Mouse (Mus musculus): ENCODE results near the gene Sept10. TPM values are rescaled to one million over a fixed set of nuclear protein-coding genes. Genes with fewer than 3 reads are reported as not detected.

The Sept10 gene
- polyA plus RNA-seq, 1 experiment from 2014 or later: 36.8 TPM

- Histone ChIP-seq H3K9ac (no peak overlapping the region), H3K27me3 (no peaks in the 10 kb centered on the region), H3K4me1 (no peaks in the 10 kb centered on the region), H3K27ac (no peak overlapping the region), H3K4me3 (no peak overlapping the region), H3K36me3 (no peaks in the 10 kb centered on the region), H3K4me2 (replicated peaks) (no peak overlapping the region), H3K9me3 (no peaks in the 10 kb centered on the region)
- 76% methylated on average over 8 of the region's 8 CpGs for WGBS
- no peak for ATAC-seq (ENCODE audit: insufficient number of reproducible peaks, insufficient read depth, low FRiP score, low TSS enrichment)
Observed at GRCm38 (mm10) chr10:59253541-59254079, 32.0 kb upstream of the Sept10 start.

- no peak overlapping the region for H3K4me2 ChIP-seq (replicated peaks)
- no peaks in the 10 kb centered on the region for H3K36me3 ChIP-seq
- H3K27me3 ChIP-seq: no peaks in the 10 kb centered on the region
- 62% methylated on average over 8 of the region's 8 CpGs for WGBS
- ATAC-seq (ENCODE audit: insufficient number of reproducible peaks, insufficient read depth, low FRiP score, low TSS enrichment): no peak
- H3K9ac ChIP-seq: no peak overlapping the region
- no peak overlapping the region for H3K4me3 ChIP-seq
- no peak overlapping the region for H3K27ac ChIP-seq
- H3K4me1 ChIP-seq: no peaks in the 10 kb centered on the region
- H3K9me3 ChIP-seq: no peaks in the 10 kb centered on the region
Observed at GRCm38 (mm10) chr10:59252396-59252795, 30.7 kb upstream of the Sept10 start.

- no peak for ATAC-seq (ENCODE audit: insufficient number of reproducible peaks, insufficient read depth, low FRiP score, low TSS enrichment)
- Histone ChIP-seq H3K4me2 (replicated peaks) (no peak overlapping the region), H3K27me3 (no peaks in the 10 kb centered on the region), H3K27ac (no peak overlapping the region), H3K9ac (no peak overlapping the region), H3K4me3 (no peak overlapping the region), H3K9me3 (no peaks in the 10 kb centered on the region), H3K4me1 (no peaks in the 10 kb centered on the region), H3K36me3 (no peaks in the 10 kb centered on the region)
- 77% methylated on average over 2 of the region's 2 CpGs for WGBS
Observed at GRCm38 (mm10) chr10:59251980-59252379, 30.3 kb upstream of the Sept10 start.

- Histone ChIP-seq H3K4me2 (replicated peaks) (no peak overlapping the region), H3K36me3 (no peaks in the 10 kb centered on the region), H3K4me1 (no peaks in the 10 kb centered on the region), H3K27me3 (no peaks in the 10 kb centered on the region), H3K9me3 (no peaks in the 10 kb centered on the region), H3K9ac (no peak overlapping the region), H3K4me3 (no peak overlapping the region), H3K27ac (no peak overlapping the region)
- ATAC-seq (ENCODE audit: insufficient number of reproducible peaks, insufficient read depth, low FRiP score, low TSS enrichment): no peak
- WGBS: 83% methylated on average over 2 of the region's 2 CpGs
Observed at GRCm38 (mm10) chr10:59250679-59251078, 29.0 kb upstream of the Sept10 start.

- no peak for ATAC-seq (ENCODE audit: insufficient number of reproducible peaks, insufficient read depth, low FRiP score, low TSS enrichment)
- Histone ChIP-seq H3K4me1 (no peaks in the 10 kb centered on the region), H3K9ac (no peak overlapping the region), H3K4me2 (replicated peaks) (no peak overlapping the region), H3K9me3 (no peaks in the 10 kb centered on the region), H3K27me3 (no peaks in the 10 kb centered on the region), H3K27ac (no peak overlapping the region), H3K4me3 (no peak overlapping the region), H3K36me3 (no peaks in the 10 kb centered on the region)
- 70% methylated on average over 3 of the region's 3 CpGs for WGBS
Observed at GRCm38 (mm10) chr10:59249531-59249930, 27.9 kb upstream of the Sept10 start.

- Histone ChIP-seq H3K36me3 (no peaks in the 10 kb centered on the region), H3K9ac (no peak overlapping the region), H3K9me3 (no peaks in the 10 kb centered on the region), H3K4me1 (no peaks in the 10 kb centered on the region), H3K27me3 (no peaks in the 10 kb centered on the region), H3K27ac (no peak overlapping the region), H3K4me2 (replicated peaks) (no peak overlapping the region), H3K4me3 (no peak overlapping the region)
- 0 out of 2 replicates have a peak, but pooled peaks have one; percentile 60 for ATAC-seq (ENCODE audit: insufficient number of reproducible peaks, insufficient read depth, low FRiP score, low TSS enrichment)
- 52% methylated on average over 3 of the region's 3 CpGs for WGBS
Observed at GRCm38 (mm10) chr10:59241141-59241541, 19.5 kb upstream of the Sept10 start.

- ATAC-seq (ENCODE audit: insufficient number of reproducible peaks, insufficient read depth, low FRiP score, low TSS enrichment): no peak
- WGBS: 30% methylated on average over 3 of the region's 3 CpGs
- no peaks in the 10 kb centered on the region for H3K27me3 ChIP-seq
- H3K4me3 ChIP-seq: no peak overlapping the region
- no peak overlapping the region for H3K9ac ChIP-seq
- no peak overlapping the region for H3K27ac ChIP-seq
- no peaks in the 10 kb centered on the region; the same call in 1 of the 2 replicates for H3K4me1 ChIP-seq
- H3K9me3 ChIP-seq: no peaks in the 10 kb centered on the region
- H3K4me2 ChIP-seq (replicated peaks): no peak overlapping the region
- H3K36me3 ChIP-seq: no peaks in the 10 kb centered on the region
Observed at GRCm38 (mm10) chr10:59237757-59238156, 16.1 kb upstream of the Sept10 start.

- Histone ChIP-seq H3K27me3 (no peaks in the 10 kb centered on the region), H3K4me1 (no peaks in the 10 kb centered on the region; the same call in 1 of the 2 replicates), H3K27ac (no peak overlapping the region), H3K4me2 (replicated peaks) (no peak overlapping the region), H3K9me3 (no peaks in the 10 kb centered on the region), H3K4me3 (no peak overlapping the region), H3K36me3 (no peaks in the 10 kb centered on the region), H3K9ac (no peak overlapping the region)
- no peak for ATAC-seq (ENCODE audit: insufficient number of reproducible peaks, insufficient read depth, low FRiP score, low TSS enrichment)
- 83% methylated on average over 6 of the region's 6 CpGs for whole genome bisulfite sequencing
Observed at GRCm38 (mm10) chr10:59236486-59236885, 14.8 kb upstream of the Sept10 start.

GRCm38 (mm10) chr10:59235847-59236246 lies 14.2 kb upstream of the Sept10 start:
- 50% methylated on average over 4 of the region's 4 CpGs for WGBS
- Histone ChIP-seq H3K4me2 (replicated peaks) (no peak overlapping the region), H3K27ac (no peak overlapping the region), H3K27me3 (no peaks in the 10 kb centered on the region), H3K4me1 (no peaks in the 10 kb centered on the region; the same call in 1 of the 2 replicates), H3K4me3 (no peak overlapping the region), H3K9me3 (no peaks in the 10 kb centered on the region), H3K36me3 (no peaks in the 10 kb centered on the region), H3K9ac (no peak overlapping the region)
- ATAC-seq (ENCODE audit: insufficient number of reproducible peaks, insufficient read depth, low FRiP score, low TSS enrichment): no peak

- H3K4me2 ChIP-seq (replicated peaks): no peak overlapping the region
- H3K9me3 ChIP-seq: no peaks in the 10 kb centered on the region
- H3K9ac ChIP-seq: no peak overlapping the region
- H3K4me3 ChIP-seq: no peak overlapping the region
- H3K27me3 ChIP-seq: no peaks in the 10 kb centered on the region
- ATAC-seq (ENCODE audit: insufficient number of reproducible peaks, insufficient read depth, low FRiP score, low TSS enrichment): no peak
- H3K27ac ChIP-seq: no peak overlapping the region
- H3K36me3 ChIP-seq: no peaks in the 10 kb centered on the region
- WGBS: 95% methylated on average over 2 of the region's 2 CpGs
- H3K4me1 ChIP-seq: no peaks in the 10 kb centered on the region; the same call in 1 of the 2 replicates
Observed at GRCm38 (mm10) chr10:59235227-59235626, 13.6 kb upstream of the Sept10 start.

- H3K27me3 ChIP-seq: no peaks in the 10 kb centered on the region
- H3K27ac ChIP-seq: no peak overlapping the region
- H3K4me1 ChIP-seq: no peaks in the 10 kb centered on the region; the same call in 1 of the 2 replicates
- WGBS: 76% methylated on average over 4 of the region's 4 CpGs
- no peak for ATAC-seq (ENCODE audit: insufficient number of reproducible peaks, insufficient read depth, low FRiP score, low TSS enrichment)
- H3K9me3 ChIP-seq: no peaks in the 10 kb centered on the region
- no peaks in the 10 kb centered on the region for H3K36me3 ChIP-seq
- H3K4me2 ChIP-seq (replicated peaks): no peak overlapping the region
- H3K9ac ChIP-seq: no peak overlapping the region
- H3K4me3 ChIP-seq: no peak overlapping the region
Observed at GRCm38 (mm10) chr10:59229205-59229820, 7.7 kb upstream of the Sept10 start.

GRCm38 (mm10) chr10:59225137-59225536 lies 3.5 kb upstream of the Sept10 start:
- Histone ChIP-seq H3K9ac (no peak overlapping the region), H3K27ac (no peak overlapping the region), H3K4me3 (no peak overlapping the region), H3K4me2 (replicated peaks) (no peak overlapping the region), H3K4me1 (peaks cover 11% of the 10 kb centered on the region; the same call in 1 of the 2 replicates), H3K9me3 (no peaks in the 10 kb centered on the region), H3K36me3 (no peaks in the 10 kb centered on the region), H3K27me3 (no peaks in the 10 kb centered on the region)
- WGBS: 89% methylated on average over 2 of the region's 2 CpGs
- ATAC-seq (ENCODE audit: insufficient number of reproducible peaks, insufficient read depth, low FRiP score, low TSS enrichment): no peak

All from embryonic facial prominence, embryonic 12.5 days (tissue).